Mouse (Mus musculus) CH12.LX (cell line): ENCODE data around the gene Creb5.

Experiments
- BHLHE40 ChIP-seq: IDR thresholded peaks from 2 replicates; pipeline ENCODE4 v1.6.1; 2011; ENCODE audit warnings: mild to moderate bottlenecking, low read depth, low read length, improper control_type of control experiment
- CHD2 ChIP-seq: IDR thresholded peaks from 2 replicates; pipeline ENCODE4 v1.6.1; 2011; ENCODE audit warnings: low read length, improper control_type of control experiment
- E2F4 ChIP-seq: IDR thresholded peaks from 2 replicates; pipeline ENCODE4 v1.6.1; 2011; ENCODE audit warnings: low read depth, low read length, improper control_type of control experiment; ENCODE audit not compliant: insufficient replicate concordance
- ELF1 ChIP-seq: IDR thresholded peaks from 2 replicates; pipeline ENCODE4 v1.6.1; 2014; ENCODE audit warnings: low read depth, mild to moderate bottlenecking, inconsistent platforms, low read length, improper control_type of control experiment
- KAT2A ChIP-seq: IDR thresholded peaks from 2 replicates; pipeline ENCODE4 v1.6.1; 2012; ENCODE audit warnings: low read length, improper control_type of control experiment, inconsistent platforms; ENCODE audit not compliant: insufficient replicate concordance
- MAFK ChIP-seq: IDR thresholded peaks from 2 replicates; pipeline ENCODE4 v1.6.1; 2011; ENCODE audit warnings: low read length, improper control_type of control experiment; ENCODE audit not compliant: insufficient replicate concordance
- POLR2A ChIP-seq: IDR thresholded peaks from 2 replicates; pipeline ENCODE4 v1.6.1; 2011; ENCODE audit warnings: low read depth, mild to moderate bottlenecking, improper control_type of control experiment, low read length
- RCOR1 ChIP-seq: conservative IDR thresholded peaks from 2 replicates; pipeline ENCODE4 v1.6.1; 2012; ENCODE audit warnings: low read depth, mild to moderate bottlenecking, inconsistent platforms, low read length, improper control_type of control experiment
- SMC3 ChIP-seq: IDR thresholded peaks from 2 replicates; pipeline ENCODE4 v1.6.1; 2011; ENCODE audit warnings: low read depth, low read length, improper control_type of control experiment
- TBP ChIP-seq: conservative IDR thresholded peaks from 2 replicates; pipeline ENCODE4 v1.6.1; 2011; ENCODE audit warnings: low read depth, low read length, improper control_type of control experiment
- ZC3H11A ChIP-seq: IDR thresholded peaks from 2 replicates; pipeline ENCODE4 v1.6.1; 2012; ENCODE audit warnings: low read depth, mild to moderate bottlenecking, inconsistent platforms, low read length, improper control_type of control experiment

DNA sequence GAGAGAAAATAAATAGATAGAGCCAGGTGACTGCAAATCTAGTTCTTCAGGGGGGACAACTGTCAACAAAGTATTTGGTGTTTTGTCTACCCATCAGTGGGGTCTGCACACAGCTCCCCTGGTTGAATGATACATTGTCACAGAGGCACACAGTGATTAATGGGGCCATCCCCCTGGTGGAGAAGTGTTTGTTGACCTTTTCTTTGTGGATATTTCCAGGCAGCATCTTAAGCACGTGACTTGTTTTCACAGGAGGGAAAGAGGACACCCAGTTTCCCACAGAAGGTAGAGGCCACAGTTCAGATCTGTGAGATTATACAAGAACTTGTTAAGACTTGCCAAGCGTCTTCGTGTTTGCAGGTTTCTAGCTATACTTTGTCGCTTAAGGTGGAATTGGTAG, 370.4 kb downstream of the Creb5 start:
- no peak for TF ChIP-seq CHD2
- no peak for TF ChIP-seq POLR2A
- TF ChIP-seq KAT2A = no peak
- no peak for TF ChIP-seq MAFK
- TF ChIP-seq ZC3H11A = no peak
- no peak for TF ChIP-seq SMC3
- TF ChIP-seq TBP = no peak
- no peak for TF ChIP-seq E2F4
- TF ChIP-seq RCOR1 = no peak
- TF ChIP-seq ELF1 = no peak
- TF ChIP-seq BHLHE40 = peak; percentile 52; the same call in 1 of the 2 replicates
